Mouse (Mus musculus) frontal cortex, postnatal 36 days (tissue): ENCODE data around the gene Ap3m1.

Experiments
- DNase-seq, 2 experiments: peaks; one replicate each; pipeline ENCODE4 v3.0.0; 2022; ENCODE audit warnings: low spot score in 2 of 2

Gene Ap3m1

DNA sequence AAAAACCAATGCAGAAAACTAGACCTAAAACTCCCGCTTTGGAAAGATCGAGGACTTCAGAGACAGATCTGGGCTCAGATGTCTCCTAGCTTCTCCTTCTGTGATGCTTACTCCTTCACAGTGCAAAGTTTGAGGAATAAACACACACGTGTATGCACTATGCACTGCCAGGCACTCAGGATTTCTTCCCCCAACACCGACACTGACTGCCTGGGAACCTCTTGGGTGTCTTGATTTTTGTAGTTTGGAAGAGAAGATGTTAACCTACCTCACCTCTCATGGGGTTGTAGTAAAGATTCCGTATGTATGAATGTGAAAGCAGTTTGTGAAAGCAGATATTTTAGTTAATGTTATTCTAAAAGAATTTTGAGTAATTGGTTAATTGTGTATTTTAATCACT lies 34.4 kb downstream of the Ap3m1 start:
- DNase-seq, result no peak

DNA sequence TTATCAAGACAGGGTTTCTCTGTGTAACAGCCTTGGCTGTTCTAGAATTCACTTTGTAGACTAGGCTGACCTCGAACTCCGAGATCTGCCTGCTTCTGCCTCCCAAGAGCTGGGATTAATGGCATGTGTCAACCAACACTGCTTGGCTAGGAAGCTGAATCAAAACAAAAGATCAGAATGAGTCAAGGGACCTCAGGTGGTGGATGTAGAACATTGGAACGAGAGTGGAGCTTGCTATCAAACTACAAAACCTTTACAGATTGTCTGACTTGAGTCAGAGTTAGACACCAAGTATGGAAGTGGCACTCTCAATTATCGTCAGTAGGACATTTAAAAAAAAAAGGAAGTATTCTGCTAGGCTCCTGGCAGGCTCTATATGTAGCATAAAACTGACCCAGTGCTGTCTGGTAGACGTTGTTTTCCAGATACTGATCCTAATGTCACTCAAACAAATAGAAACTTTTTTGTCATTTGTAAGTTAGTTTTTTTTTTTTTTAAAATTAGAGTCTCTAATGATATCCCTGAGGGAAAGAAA lies 38.4 kb downstream of the Ap3m1 start:
- no peak for DNase-seq

DNA sequence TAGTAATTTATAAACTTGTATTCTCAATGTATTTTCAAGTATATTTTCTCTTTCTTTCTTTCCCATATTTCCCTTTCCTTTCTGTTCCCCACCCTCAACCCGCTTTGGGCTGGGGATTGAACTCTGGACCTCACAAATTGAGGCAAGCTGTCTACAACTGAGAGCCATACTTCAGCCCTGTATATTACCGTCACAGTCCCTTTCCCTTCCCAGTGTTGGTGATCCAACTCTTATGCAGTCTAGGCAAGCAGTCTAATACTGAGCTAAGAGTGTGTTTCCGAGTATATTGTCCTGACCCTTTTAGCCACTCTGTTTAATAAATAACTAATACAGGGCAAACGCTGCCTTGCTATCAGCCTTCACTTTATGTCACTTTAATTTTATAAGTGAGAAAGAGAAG lies 52.7 kb downstream of the Ap3m1 start:
- DNase-seq, result no peak

DNA sequence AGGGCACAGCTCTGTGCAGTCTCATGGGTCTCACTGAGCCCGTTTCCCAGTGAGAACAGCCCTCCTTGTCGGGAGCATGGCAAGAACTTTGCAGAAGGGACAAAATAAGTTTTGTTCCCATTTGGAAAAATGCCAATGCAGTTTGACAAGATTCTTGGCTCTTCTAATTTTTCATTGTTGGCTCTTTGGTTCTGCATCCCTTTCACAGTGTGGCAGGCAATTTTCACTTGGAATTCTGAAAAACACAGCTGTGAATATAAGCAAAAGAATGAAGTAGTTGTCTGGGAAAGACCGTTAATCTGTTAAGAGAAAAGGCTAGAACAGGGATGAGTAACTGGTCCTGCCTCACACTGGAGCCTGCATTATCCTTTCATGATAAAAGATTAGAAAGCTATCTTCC lies 54.8 kb downstream of the Ap3m1 start:
- no peak for DNase-seq

DNA sequence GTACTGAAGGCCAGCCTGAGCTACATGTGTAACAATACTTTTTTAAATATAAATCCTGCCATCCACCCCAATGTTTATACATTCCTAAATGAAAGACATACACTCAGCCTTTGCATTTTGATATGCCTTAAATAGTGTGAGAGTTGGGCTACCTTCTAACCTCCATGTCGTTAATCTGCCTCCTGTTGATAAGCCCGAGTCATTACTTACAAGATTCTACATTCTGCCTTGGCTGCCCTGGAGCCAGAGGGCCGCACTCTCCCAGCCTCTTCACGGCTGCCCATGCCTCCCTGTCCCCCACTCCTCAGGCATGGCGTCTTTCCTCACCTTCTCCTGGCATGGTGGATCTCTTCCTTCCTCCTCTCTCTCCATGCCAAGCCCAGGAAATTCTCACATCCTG lies 55.9 kb downstream of the Ap3m1 start:
- DNase-seq, result no peak

DNA sequence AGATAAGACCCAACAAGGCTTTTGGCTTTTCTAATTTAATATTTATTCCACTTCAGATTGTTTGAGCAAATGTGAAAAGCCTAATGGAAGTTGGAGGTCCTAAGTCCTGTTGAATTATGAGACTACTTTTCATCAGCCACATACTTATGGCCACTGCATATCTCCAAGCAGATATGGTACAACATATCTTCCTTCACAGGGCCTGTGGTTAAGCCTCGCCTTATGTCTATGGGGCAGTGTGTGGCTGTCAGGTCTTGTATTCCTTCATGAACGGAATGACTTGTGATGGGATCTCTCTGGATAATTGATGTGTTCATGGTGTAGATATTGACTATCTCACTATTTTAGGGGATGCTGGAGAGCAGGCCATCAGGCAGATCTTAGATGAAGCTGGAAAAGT lies 56.8 kb downstream of the Ap3m1 start:
- DNase-seq, result no peak

DNA sequence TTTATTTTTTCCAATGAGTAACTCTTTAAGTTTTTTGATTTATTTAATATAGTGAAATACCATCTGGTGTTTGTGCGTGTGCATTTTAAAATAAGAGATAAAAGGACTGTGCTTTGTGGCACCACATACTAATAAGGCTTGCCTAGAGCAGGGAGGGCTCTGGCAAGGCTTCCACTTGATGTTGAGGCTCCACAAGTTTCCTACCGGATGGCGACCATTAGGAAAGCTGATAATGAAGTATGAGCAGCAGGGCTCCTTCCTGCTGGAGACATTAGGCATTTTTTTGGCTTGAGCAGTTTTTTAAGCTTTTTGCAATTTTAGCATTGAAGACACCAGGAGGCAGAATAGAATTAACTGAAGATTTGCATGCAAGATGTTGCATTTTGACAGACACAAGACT lies 57.8 kb downstream of the Ap3m1 start:
- no peak for DNase-seq

DNA sequence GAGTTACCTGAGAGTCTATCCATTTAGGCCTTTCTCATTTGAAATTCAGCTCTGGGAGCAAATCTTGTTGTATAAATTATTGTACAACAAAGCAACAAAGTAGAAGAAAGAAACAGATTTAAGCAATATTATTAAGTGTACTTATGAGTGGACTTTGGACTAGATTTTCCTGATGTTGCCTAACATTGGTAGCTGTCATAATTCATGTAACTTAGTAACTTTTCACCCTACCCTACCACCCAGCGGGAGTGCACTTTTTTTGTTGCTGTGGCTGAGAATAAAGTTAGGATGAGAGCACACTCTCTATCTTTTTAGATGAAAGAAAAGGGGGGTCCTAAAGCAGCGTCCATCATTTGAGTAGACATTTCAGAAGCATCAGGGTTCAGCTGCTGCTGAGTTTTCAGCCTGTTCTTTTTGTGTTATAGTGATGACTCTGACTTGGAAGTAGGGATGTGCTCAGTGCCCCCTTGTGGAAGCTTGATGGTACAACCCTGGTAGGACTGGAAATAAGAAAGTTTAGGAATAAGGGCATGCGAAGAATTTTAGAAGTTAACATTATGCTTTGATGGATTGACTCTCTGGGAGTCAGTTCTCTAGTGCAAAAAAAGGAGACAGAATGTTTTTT lies 59.1 kb downstream of the Ap3m1 start:
- peak; percentile 21 to 56 for DNase-seq

DNA sequence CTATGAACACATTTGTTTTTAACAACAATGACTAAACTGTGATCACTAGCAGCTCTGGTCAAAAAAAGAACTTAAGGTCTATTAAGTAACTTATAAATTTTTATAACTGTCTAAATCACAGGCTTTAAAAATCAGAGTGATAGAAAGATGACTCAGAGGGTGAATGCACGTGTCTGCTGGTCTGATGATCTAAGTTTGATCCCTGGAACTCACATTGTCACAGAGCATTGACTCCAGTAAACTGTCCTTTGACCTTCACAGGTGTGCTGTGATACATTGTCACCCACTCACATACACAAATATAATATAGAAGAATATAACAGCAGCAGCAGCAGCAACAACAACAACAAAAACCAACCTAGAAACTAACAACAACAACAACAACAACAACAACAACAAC lies 60.8 kb downstream of the Ap3m1 start:
- DNase-seq, result no peak

DNA sequence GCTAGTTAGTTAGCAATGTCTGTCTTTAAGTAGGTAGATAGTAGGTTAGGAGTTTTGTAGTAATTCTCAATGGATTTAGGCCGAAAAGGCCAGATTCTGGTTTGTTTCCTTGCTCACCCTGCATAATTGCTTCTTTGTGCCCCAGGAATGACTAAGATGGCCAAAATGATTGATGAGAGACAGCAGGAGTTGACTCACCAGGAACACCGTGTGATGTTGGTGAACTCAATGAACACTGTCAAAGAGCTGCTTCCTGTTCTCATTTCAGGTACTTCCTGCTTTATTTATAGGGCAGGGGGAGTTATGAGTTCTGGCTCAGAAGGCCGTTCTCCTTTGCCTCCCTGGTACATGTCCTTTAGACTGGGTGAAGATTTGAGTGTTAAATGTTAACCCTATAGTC lies 66.8 kb downstream of the Ap3m1 start:
- no peak for DNase-seq

DNA sequence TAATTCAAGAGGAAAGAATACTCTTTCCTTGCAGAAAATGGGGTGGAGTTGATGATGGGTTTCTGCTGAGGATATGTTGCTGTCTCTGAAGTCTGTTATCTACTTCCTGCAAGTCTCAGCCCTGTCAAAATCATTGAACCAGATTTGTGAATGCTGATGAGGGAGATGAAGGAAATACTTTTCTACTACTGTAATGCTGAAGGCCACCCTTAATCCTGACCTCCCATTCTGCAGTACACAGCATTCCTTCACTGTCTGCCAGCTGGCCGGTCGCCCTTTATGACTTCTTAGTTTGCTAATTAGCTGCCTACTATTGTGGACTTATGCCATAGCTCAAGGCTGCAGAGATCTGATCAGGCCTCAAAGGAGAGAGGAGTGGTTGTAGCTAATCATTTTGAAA lies 68.5 kb downstream of the Ap3m1 start:
- DNase-seq, result peak; percentile 11 to 51
